Mouse (Mus musculus) ES-E14 (cell line): ENCODE data around the gene Ost4. TPM values are rescaled to one million over a fixed set of nuclear protein-coding genes. Genes with fewer than 3 reads are reported as not detected.

Experiments
- DNase-seq: peaks from one replicate; pipeline ENCODE4 v3.0.0-alpha.2; 2013; ENCODE audit warnings: low read depth, low spot score
- H3K27ac ChIP-seq: 2 replicates; pipeline ENCODE4 v1.5.1; 2012; ENCODE audit warnings: low read depth, mild to moderate bottlenecking, low read length, moderate library complexity, mixed read lengths; ENCODE audit not compliant: poor library complexity, insufficient read depth, severe bottlenecking
- H3K36me3 ChIP-seq: 2 replicates; pipeline ENCODE4 v1.6.1; 2012; ENCODE audit warnings: mild to moderate bottlenecking, low read length, moderate library complexity, mixed read lengths; ENCODE audit not compliant: control insufficient read depth, poor library complexity, insufficient read depth, severe bottlenecking
- H3K4me1 ChIP-seq, 2 experiments: fragments of 150-350 bp in 1 of 2; sonication (generic) in 1 of 2; 2 replicates each; pipeline ENCODE4 v1.6.1; 2012; ENCODE audit warnings: low read length in 2 of 2, mild to moderate bottlenecking in 1 of 2, mixed read lengths in 1 of 2; ENCODE audit not compliant: control insufficient read depth in 2 of 2, insufficient read depth in 2 of 2, poor library complexity in 1 of 2
- H3K4me3 ChIP-seq, 2 experiments: fragments of 150-350 bp in 1 of 2; sonication (generic) in 1 of 2; 2 replicates each; pipeline ENCODE4 v1.5.1; 2012; ENCODE audit warnings: low read length in 2 of 2, low read depth in 1 of 2, mild to moderate bottlenecking in 1 of 2, mixed read lengths in 1 of 2; ENCODE audit not compliant: insufficient read depth in 1 of 2, poor library complexity in 1 of 2, severe bottlenecking in 1 of 2
- H3K9ac ChIP-seq: 2 replicates; pipeline ENCODE4 v1.6.1; 2012; ENCODE audit warnings: low read depth, mild to moderate bottlenecking, low read length, mixed read lengths; ENCODE audit not compliant: poor library complexity, insufficient read depth, severe bottlenecking
- H3K9me3 ChIP-seq: fragments of 150-350 bp; sonication (generic); 2 replicates; pipeline ENCODE4 v1.6.1; 2012; ENCODE audit warnings: low read depth, mild to moderate bottlenecking, low read length; ENCODE audit not compliant: control insufficient read depth, insufficient read depth
- CHD2 ChIP-seq: IDR thresholded peaks from 2 replicates; pipeline ENCODE4 v1.6.1; 2014; ENCODE audit warnings: mild to moderate bottlenecking, low read depth, low read length, inconsistent platforms
- HCFC1 ChIP-seq: IDR thresholded peaks from 2 replicates; pipeline ENCODE4 v1.6.1; 2012; ENCODE audit warnings: low read length, inconsistent platforms, borderline replicate concordance; ENCODE audit not compliant: insufficient read depth
- MAFK ChIP-seq: IDR thresholded peaks from 2 replicates; pipeline ENCODE4 v1.6.1; 2014; ENCODE audit warnings: mild to moderate bottlenecking, low read depth, low read length, inconsistent platforms; ENCODE audit not compliant: insufficient read depth
- ZC3H11A ChIP-seq: IDR thresholded peaks from 2 replicates; pipeline ENCODE4 v1.6.1; 2012; ENCODE audit warnings: low read depth, mild to moderate bottlenecking, inconsistent platforms, low read length, borderline replicate concordance
- ZNF384 ChIP-seq: IDR thresholded peaks from 2 replicates; pipeline ENCODE4 v1.6.1; 2012; ENCODE audit warnings: low read depth, low read length, inconsistent platforms
- in situ Hi-C, 2 experiments: fragments of 600-800 bp; cut with MboI; formaldehyde crosslinking; loops; one replicate each; pipeline ENCODE4 v1.15.1; 2025; ENCODE audit warnings: low sequenced_read_pairs in 2 of 2, inconsistent platforms in 1 of 2; ENCODE audit not compliant: unreplicated experiment in 2 of 2
- total RNA-seq: library from RNA; depleted of rRNA; stranded (reverse); fragments of 300-350 nt; gene quantifications from 2 replicates; pipeline ENCODE4 v1.2.3, GENCODE M21; 2012

Gene Ost4
- total RNA-seq, 1 experiment: 229 TPM

- Histone ChIP-seq H3K27ac (no peak overlapping the region), H3K9me3 (no peaks in the 10 kb centered on the region), H3K4me3 (no peak overlapping the region), H3K9ac (no peak overlapping the region), H3K36me3 (peaks cover 7% of the 10 kb centered on the region), H3K4me1 (peaks cover 0 to 5% of the 10 kb centered on the region in 2 experiments; a peak in 2 of 4 replicates)
- in situ Hi-C loops: loop anchor here in 1 of 2 experiments (25.0 kb wide), 1 partner anchor 136 kb away; the partner anchor contains the start of gene Mapre3
- TF ChIP-seq ZC3H11A (no peak), ZNF384 (no peak), HCFC1 (no peak), MAFK (no peak), CHD2 (no peak)
- DNase-seq: no peak
Measured at GRCm38 (mm10) chr5:30948620-30949019, 41.0 kb upstream of the Ost4 start.

- TF ChIP-seq CHD2 (no peak), MAFK (no peak), HCFC1 (no peak), ZNF384 (no peak), ZC3H11A (no peak)
- in situ Hi-C loops: loop anchor here in 1 of 2 experiments (25.0 kb wide), 1 partner anchor 133 kb away; the partner anchor contains the start of gene Mapre3
- Histone ChIP-seq H3K9ac (peak within 1 kb of the TSS; percentile 42), H3K9me3 (no peaks in the 10 kb centered on the region), H3K4me3 (peak within 1 kb of the TSS; percentile 63 to 73), H3K27ac (no peak within 1 kb of the TSS), H3K4me1 (peaks cover 0 to 3% of the 10 kb centered on the region in 2 experiments; a peak in 1 of 4 replicates), H3K36me3 (no peaks in the 10 kb centered on the region)
- DNase-seq: no peak
Measured at GRCm38 (mm10) chr5:30944956-30945781, 37.6 kb upstream of the Ost4 start, which contains the start of gene Cgref1. Cgref1 (minus strand) TSS chr5:30945591.

GRCm38 (mm10) chr5:30944344-30944743 is 36.8 kb upstream of the Ost4 start:
- Histone ChIP-seq H3K9me3 (no peaks in the 10 kb centered on the region), H3K9ac (no peak overlapping the region), H3K27ac (no peak overlapping the region), H3K4me3 (no peak overlapping the region), H3K4me1 (peaks cover 0 to 3% of the 10 kb centered on the region in 2 experiments; a peak in 1 of 4 replicates), H3K36me3 (no peaks in the 10 kb centered on the region)
- in situ Hi-C loops: loop anchor here in 1 of 2 experiments (25.0 kb wide), 1 partner anchor 132 kb away; the partner anchor contains the start of gene Mapre3
- DNase-seq: no peak
- no peak for TF ChIP-seq ZC3H11A
- no peak for TF ChIP-seq CHD2
- TF ChIP-seq MAFK: no peak
- TF ChIP-seq ZNF384: no peak
- TF ChIP-seq HCFC1: no peak

- no peaks in the 10 kb centered on the region for H3K4me1 ChIP-seq
- no peaks in the 10 kb centered on the region for H3K9me3 ChIP-seq
- H3K9ac ChIP-seq: no peak overlapping the region
- DNase-seq: no peak
- no peak overlapping the region for H3K4me3 ChIP-seq
- H3K27ac ChIP-seq: no peak overlapping the region
- in situ Hi-C loops: loop anchor here in 1 of 2 experiments (25.0 kb wide), 1 partner anchor 131 kb away; the partner anchor contains the start of gene Mapre3
- TF ChIP-seq ZC3H11A: peak; percentile 42; the same call in 1 of the 2 replicates
- TF ChIP-seq ZNF384: no peak
- no peaks in the 10 kb centered on the region for H3K36me3 ChIP-seq
Measured at GRCm38 (mm10) chr5:30943004-30943403, 35.4 kb upstream of the Ost4 start.
